Mouse (Mus musculus) cerebellum, postnatal 25 days (tissue): ENCODE data around the gene AB124611.
"Not testable (repeated sequence)": the region's sequence is repeated elsewhere in the genome, so short reads cannot be mapped to it uniquely, and the experiment has no call there.

Source experiments
- DNase-seq, 2 experiments: peaks; one replicate each; pipeline ENCODE4 v3.0.0; 2021; ENCODE audit warnings: mixed read lengths in 2 of 2

Gene AB124611

DNA sequence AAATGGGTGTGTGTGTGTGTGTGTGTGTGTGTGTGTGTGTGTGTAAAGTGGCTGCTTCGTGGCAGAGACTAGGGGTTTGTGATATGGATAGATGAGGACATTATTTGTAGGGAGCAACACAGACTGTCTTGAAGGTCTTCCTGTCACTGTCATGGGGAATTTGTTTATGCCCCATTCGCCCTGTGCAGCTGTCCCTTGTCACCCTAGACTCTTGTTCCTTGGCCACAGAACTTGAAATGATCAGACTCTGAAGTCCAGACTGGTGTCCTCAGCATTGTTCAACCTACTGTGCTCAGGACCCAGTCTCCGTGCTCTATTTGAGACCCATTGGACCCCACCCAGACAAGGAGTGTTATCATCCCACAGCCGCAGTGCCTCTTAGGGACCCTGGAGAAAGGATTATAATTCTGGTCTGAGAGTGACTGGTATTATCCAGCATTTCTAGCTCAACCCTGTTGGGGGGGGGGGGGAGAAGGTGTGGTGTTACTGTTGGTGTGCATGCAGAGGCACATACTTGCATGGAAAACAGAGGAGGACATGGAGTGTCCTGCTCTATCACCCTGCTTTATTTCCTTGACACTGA, 39.1 kb downstream of the AB124611 start:
- no peak for DNase-seq

DNA sequence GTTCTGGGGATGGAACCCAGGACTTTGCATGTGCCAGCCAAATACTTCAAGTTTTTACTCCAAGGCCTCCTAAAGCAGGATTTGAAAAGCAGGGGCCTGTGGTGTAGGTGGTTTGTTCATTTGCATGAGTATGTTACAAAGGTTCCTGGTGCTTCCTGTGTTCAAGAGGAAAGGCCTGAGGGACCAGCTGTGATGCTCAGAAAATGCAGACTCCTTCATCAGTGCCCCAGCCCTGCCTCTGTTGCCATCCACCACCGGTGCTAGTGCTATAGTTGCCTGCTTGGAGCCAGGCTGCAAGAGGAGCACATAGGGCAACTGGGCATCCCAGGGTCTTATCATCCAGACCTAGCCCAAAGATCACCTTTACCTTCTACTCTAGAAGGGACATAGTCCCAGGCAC, 40.6 kb downstream of the AB124611 start:
- DNase-seq, result no peak

DNA sequence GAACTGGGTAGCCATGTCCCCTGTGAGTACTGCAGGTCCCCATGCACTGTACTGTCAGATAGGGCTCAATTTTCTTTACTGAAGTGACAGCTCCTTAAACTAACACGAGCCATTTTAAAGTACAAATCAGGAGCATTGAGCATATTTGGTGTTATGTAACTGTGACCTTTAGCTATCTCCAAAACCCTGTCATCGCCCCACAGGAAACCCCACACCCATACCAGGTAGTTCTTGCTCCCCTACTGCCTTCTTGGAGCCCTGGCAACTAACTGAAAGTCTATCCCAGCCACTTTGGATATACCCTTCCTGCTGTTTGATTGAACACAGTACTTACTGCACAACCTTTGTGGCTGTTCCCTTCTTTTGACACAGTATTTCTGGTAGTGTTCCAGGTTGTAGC, 41.1 kb downstream of the AB124611 start:
- DNase-seq, result no peak

DNA sequence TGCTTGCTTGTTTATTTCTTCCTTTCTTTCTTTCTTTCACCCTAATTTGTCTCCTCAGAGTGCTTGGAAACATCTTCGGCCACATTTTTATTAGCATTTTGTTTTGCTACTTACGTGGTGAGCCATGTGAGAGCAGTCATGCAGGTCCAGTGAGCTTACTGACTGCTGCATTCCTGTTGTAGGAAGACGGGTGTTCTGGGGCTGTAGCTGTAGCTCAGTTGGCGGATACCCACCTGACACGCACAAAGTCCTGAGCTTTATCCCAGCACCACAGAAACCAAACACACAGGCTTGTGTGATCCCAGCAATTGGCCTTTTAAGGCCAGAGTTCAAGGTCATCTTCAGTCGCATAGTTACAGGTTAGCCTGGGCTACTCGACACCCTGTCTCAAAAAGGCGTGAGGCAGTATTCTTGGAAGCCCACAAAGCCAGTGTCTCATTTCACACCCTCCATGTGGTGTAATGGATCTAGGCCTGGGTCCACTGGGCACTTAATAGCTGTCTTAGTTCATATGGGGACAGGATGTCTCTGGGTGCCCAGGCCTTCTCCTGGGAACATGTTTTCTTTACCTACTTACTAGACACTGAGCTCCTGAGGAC, 42.8 kb downstream of the AB124611 start:
- DNase-seq, result no peak

DNA sequence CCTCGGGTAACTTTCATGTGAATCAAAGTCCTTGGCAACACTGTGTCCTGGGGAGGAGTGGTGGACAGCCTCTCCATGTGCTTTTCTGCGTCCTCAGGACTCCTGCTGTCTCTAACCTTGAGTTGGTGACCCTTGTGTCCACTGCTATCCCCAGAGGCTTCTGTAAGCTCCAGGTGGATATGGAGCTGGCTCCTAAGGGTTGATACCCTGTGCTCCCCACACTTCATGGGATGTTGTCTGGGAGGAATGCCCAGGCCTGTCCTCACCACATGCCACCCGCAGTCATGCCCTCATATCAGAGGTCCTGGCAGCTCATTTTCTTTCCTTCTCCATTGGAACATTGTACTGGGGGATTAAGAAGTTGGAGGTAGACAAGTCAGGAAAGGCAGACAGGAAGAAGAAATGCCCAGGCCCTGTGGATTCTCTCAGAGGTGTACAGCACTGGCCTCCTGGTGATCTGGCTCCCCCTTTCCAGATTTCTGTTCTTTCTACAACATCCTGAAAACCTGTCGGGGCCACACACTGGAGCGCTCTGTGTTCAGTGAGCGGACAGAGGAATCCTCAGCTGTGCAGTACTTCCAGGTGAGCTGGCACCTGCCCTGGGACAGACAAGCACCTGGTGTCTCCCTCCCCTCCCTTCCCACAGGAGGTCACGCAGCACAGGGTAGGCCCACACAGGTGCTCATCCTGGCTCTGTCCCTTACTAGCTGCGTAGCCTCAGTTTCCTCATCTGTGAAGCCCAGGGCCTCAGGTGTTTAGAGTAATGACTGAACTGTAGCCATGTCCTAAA, 48.2 kb downstream of the AB124611 start:
- no peak for DNase-seq

DNA sequence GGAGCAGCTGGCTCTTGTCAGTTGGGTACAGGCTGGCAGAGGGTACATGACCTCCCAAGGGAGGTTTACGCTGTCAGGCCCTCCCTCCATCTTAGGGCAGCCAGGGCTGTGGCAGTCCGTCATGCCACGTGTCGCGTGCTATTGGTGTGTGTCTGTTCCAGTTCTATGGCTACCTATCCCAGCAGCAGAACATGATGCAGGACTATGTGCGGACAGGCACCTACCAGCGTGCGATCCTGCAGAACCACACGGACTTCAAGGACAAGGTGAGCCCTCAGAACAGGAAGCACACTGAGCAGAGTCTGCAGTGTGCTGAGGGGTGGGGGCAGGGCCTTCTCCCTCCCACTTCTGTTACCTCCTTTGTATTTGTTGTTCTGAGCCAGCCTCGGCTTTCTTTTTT, 49.3 kb downstream of the AB124611 start:
- DNase-seq, result no peak

DNA sequence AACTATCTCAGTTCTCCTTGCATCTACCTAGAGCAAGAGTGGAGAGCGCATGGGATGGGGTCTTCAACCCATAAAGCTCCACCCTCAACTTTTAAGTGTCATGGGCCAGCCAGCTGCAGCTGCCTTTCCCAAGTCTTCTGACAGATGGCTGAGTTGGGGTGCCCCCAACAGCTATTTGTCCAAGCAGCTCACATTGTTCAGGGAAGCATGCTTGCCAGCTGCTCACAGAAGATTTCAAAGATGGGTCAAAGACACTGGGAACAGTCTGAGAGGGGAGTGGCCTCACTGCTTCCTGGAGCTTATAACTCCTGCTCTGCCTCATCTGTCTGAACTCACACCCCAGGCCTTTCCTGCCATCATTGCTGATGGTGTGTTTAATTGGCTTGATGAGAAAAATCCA, 50.3 kb downstream of the AB124611 start:
- no peak for DNase-seq

DNA sequence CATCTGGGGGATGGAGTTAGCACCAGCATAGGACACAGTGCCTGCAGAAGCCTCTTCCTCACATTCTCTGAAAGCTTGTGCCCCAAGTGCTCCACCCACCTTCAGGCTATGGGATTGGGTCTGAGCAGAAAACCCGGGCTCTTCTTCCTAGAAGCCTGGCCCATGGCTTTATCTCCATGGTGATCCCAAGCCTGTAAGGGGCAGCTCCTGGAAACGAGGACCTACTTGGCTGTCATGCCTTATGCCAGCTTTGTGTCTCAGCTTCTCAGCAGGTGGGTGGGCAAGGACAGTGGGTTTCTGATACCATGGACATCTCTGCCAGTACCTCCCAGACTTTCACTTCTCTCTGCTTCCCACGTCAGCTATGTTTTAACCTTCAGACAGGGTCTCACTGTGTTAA, 52.2 kb downstream of the AB124611 start:
- no peak for DNase-seq

DNA sequence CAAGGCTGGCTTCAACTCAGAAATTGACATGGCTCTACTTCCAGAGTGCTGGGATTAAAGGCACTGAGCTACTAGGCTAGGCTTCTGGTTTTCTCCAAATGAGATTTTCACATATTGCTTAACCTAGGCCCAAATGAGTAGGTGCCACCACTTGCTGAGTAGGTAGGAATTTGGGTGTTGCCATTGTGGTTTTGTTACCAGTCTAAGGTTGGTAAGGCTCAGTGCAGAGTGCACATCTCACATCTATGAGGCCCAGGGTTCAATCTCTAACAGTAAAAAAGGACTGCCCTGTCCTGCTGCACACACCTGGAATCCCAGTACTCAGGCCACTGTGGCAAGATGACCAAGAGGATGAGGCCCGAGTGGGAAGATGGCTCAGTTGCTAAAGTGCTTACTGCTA, 59.4 kb downstream of the AB124611 start:
- DNase-seq, result no peak

DNA sequence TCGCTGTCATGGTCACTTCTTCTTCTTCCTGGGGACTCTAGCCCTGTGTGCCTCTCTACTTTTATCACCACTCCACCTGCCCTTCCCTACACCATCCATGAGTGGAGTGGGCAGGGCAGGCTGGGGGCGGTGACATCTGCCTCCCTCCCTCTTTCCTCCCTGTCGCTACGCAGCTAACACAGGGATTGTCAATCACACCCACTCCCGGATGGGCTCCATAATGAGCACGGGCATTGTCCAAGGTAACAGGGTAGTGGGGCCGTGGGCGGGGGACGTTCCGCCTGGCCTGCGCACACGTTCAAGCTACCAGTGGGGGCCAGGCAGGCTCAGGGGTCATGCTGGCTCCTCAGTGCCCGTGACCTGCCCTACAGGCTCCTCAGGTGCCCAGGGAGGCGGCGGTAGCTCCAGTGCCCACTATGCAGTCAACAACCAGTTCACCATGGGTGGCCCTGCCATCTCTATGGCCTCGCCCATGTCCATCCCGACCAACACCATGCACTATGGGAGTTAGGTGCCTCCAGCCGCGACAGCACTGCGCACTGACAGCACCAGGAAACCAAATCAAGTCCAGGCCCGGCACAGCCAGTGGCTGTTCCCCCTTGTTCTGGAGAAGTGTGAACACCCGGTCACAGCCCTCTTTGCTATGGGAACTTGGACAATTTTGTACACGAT, 61.8 kb downstream of the AB124611 start:
- peak in 1 of 2 experiments; percentile 32 for DNase-seq

DNA sequence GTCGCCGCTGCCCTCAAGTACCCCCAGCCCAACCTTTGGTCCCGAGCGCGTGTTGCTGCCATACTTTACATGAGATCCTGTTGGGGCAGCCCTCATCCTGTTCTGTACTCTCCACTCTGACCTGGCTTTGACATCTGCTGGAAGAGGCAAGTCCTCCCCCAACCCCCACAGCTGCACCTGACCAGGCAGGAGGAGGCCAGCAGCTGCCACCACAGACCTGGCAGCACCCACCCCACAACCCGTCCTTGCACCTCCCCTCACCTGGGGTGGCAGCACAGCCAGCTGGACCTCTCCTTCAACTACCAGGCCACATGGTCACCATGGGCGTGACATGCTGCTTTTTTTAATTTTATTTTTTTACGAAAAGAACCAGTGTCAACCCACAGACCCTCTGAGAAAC, 62.4 kb downstream of the AB124611 start:
- peak in 1 of 2 experiments; percentile 21 for DNase-seq

DNA sequence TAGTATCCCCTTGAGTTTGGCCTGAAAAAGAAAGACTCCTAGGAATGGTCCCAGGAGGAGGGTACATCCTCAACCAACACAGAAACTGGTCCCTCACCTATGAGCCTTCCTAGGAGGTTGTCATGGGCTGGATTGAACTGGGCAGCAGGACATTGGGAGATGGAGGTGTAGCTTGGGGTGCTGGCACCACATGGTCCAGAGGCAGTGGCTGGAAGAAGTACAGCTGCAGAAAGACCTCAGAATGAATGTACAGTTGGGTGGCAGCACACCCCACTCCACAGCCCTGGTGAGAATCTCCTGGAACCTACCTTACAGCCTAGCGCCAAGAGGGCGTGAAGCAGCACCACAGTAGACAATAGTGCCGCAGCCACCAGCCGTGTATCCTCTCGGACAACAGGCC, 63.6 kb downstream of the AB124611 start:
- no peak for DNase-seq

DNA sequence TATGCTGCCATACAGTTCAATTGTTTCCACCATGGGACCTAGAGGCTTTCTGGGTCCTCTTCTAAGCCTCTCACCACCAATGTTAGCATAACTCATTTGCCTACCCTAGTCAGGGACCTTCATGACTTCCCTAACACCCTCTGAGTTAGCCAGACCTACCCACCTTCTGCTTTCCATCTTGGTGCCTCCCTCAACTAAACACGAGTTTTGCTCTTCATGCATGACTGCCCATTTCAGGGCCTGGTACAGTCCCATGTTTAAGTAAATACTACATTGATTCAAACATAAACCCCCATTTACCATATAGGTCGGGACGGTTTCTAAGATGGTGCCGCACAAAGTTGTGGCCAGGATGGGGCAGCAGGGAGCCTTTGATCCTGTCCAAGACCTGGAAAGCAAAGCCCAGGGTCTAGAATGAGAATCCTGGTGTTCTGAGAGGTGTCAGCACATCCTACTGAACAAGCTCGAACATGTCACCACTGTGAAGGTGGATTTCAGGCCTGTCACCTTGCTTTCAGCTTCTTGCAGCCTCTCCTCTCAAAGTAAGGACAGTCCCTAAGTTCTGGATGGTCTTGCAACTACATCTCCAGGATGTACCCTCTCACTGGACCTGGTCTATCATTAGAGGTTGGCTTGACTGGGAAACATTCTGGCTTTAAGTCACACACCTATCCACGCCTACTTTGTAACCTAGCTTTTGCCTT, 65.3 kb downstream of the AB124611 start:
- no peak for DNase-seq

DNA sequence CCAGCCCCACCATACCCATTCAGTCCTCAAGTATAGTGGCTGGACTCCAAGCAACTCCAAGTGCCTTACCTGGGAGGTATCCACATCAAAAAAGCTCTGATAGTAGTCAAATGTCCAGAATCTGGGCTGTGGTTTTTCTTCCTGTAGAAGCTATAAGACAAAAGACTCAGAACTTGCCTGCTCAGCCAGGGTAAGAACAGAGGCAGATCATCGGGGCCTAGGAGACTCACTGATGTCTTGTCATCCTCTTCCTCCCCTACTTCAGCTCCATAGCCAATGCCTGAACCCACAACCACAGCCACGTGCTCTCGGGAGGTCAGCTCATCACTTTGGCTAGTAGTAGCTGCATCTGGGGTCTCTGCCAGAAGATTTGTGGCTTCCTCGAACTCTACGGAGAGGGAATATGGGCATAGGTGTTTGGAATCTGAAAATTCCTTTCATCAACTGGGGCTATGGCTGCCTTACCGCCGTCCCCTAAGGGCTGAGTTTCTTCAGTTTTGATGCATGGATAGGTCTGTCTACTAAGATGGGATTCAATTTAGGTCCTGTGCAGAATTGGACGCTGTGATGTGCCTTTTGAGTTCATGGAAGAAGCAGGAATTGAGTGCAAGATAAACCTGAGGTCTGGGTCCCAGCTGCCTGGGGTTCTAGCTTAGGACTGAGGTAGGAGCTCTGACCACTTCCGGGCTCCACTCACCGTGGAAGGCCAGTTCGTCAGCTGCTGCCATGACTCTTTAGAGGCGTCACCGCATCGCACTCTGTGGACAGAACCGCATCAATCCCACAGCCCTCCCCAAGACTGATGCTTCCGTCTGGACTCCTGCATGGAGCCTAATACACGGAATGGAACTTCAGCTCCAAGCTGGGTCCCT, 66.1 kb downstream of the AB124611 start:
- DNase-seq, result peak in 1 of 2 experiments; percentile 44

DNA sequence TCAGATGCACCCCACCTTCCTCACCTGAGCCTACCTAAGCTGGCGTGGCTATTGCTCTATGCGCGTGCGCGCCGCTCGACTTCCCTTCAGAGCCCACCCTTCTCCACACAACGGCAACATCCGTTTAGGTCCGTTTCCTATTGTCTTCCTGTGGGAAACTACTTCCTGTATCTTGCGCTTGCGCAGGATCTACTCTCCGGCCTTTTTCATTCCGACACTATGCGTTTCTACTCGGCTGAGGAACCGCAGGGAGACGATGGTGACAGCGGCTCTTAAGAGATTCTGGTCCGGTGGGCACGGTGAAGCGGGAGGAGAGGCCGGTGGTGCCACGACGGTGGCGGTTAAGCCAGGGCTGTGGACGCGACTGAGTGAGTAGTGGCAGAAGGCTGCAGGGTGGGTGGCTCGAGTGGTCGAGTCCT, 66.7 kb downstream of the AB124611 start, which contains the start of the genes Timm29 and Yipf2:
Gene Timm29 (plus strand): TSS at position 20 of the 419 bp plus-strand sequence.
Gene Yipf2 (minus strand): TSS at position 126 of the 419 bp plus-strand sequence.
- peak; percentile 91 to 92 for DNase-seq

DNA sequence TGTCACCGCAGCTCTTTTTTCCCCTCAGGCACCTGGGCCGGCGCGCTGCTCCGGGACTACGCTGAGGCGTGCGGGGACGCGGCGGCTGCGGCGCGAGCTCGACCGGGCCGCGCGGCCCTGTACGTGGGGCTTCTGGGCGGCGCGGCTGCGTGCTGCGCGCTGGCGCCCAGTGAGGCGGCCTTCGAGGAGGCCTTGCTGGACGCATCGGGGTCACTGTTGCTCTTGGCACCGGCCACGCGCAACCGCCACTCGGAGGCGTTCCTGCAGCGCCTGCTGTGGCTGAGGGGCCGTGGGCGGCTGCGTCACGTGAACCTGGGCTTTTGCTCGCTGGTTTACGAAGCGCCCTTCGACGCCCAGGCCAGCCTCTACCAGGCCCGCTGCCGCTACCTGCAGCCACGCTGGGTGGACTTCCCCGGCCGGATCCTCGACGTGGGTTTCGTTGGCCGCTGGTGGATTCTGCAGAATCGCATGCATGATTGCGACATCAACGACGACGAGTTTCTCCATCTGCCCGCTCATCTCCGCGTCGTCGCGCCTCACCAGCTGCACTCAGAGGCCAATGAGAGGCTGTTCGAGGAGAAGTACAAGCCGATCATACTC, 67.2 kb downstream of the AB124611 start:
- peak in 1 of 2 experiments; percentile 68 for DNase-seq

DNA sequence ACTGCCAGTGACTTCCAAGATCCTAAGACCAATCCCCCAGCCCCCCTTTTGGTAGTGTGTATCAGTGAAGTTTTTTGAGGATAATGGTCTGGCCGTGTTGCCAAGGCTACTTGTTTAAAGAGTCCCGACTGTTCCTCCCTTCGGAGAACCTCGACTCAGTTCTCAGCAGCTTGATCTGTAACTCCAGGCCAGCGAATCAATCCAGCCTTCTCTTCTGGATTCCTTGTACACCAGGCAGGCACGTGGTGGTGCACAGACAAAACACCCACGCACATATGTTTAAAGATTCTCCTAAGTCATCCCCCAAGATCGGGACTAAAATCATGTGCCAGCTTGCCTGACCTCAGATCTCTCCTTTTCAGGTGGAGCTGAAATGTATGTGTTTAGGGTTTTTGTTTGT, 68.4 kb downstream of the AB124611 start:
- not testable (repeated sequence) for DNase-seq

DNA sequence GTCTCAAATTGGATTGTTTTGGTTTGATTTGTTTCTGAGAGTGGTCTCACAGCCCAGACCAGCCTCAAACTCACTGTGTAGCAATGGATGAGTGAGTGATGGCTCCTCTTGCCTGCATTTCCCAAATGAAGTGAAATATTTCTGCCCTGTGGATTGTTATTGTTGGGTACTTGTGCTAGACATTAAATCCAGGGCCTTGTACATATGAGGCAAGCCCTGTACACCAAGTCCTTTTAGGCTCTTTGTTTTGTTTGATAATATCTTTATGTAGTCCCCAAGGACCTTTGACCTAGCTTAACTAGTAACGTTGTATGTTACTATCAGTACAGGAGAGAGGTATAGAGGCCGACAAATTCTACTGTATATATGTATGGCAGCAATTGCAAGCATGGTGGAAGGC, 68.9 kb downstream of the AB124611 start:
- DNase-seq, result no peak
